Mouse (Mus musculus): ENCODE data around the gene Gtf3a. TPM values are rescaled to one million over a fixed set of nuclear protein-coding genes. Genes with fewer than 3 reads are reported as not detected.

The Gtf3a gene
- polyA plus RNA-seq, 1 experiment = 6.2 TPM

GRCm38 (mm10) chr5:146946682-146947081, 1.8 kb upstream of the Gtf3a start:
- Histone ChIP-seq H3K9me3 (ENCODE audit: control insufficient read depth, low read length) (peaks cover 6% of the 10 kb centered on the region), H3K4me1 (ENCODE audit: control insufficient read depth) (peaks cover 27% of the 10 kb centered on the region), H3K4me3 (replicated peaks) (no peak overlapping the region), H3K27me3 (ENCODE audit: control insufficient read depth) (no peaks in the 10 kb centered on the region), H3K36me3 (ENCODE audit: control insufficient read depth) (peaks cover 20% of the 10 kb centered on the region)
- no peak for TF ChIP-seq GATA1 (IDR thresholded peaks at IDR 0.05; ENCODE audit: low read length)
- no peak for TF ChIP-seq TAL1 (IDR thresholded peaks at IDR 0.05; ENCODE audit: low read length)

- Histone ChIP-seq H3K9me3 (ENCODE audit: control insufficient read depth, low read length) (peaks cover 6% of the 10 kb centered on the region), H3K27me3 (ENCODE audit: control insufficient read depth) (no peaks in the 10 kb centered on the region), H3K36me3 (ENCODE audit: control insufficient read depth) (peaks cover 28% of the 10 kb centered on the region), H3K4me1 (ENCODE audit: control insufficient read depth) (peaks cover 27% of the 10 kb centered on the region), H3K4me3 (replicated peaks) (no peak overlapping the region)
- TF ChIP-seq GATA1 (IDR thresholded peaks at IDR 0.05; ENCODE audit: low read length) = no peak
- no peak for TF ChIP-seq TAL1 (IDR thresholded peaks at IDR 0.05; ENCODE audit: low read length)
These were observed 960 bp upstream of the Gtf3a start for GRCm38 (mm10) chr5:146947497-146947896.

GRCm38 (mm10) chr5:146948041-146948507, 383 bp upstream of the Gtf3a start:
- H3K27me3 ChIP-seq (ENCODE audit: control insufficient read depth) = no peaks in the 10 kb centered on the region
- peak overlapping the region; percentile 72 for H3K4me3 ChIP-seq (replicated peaks)
- no peak for TF ChIP-seq GATA1 (IDR thresholded peaks at IDR 0.05; ENCODE audit: low read length)
- TF ChIP-seq TAL1 (IDR thresholded peaks at IDR 0.05; ENCODE audit: low read length) = no peak
- peaks cover 6% of the 10 kb centered on the region for H3K9me3 ChIP-seq (ENCODE audit: control insufficient read depth, low read length)
- H3K4me1 ChIP-seq (ENCODE audit: control insufficient read depth) = peaks cover 27% of the 10 kb centered on the region
- peaks cover 33% of the 10 kb centered on the region for H3K36me3 ChIP-seq (ENCODE audit: control insufficient read depth)

GRCm38 (mm10) chr5:146954576-146954975, 6.1 kb downstream of the Gtf3a start:
- Histone ChIP-seq H3K4me1 (ENCODE audit: control insufficient read depth) (peaks cover 8% of the 10 kb centered on the region), H3K9me3 (ENCODE audit: control insufficient read depth, low read length) (no peaks in the 10 kb centered on the region), H3K36me3 (ENCODE audit: control insufficient read depth) (peaks cover 98% of the 10 kb centered on the region), H3K4me3 (replicated peaks) (no peak overlapping the region), H3K27me3 (ENCODE audit: control insufficient read depth) (no peaks in the 10 kb centered on the region)
- no peak for TF ChIP-seq GATA1 (IDR thresholded peaks at IDR 0.05; ENCODE audit: low read length)
- no peak for TF ChIP-seq TAL1 (IDR thresholded peaks at IDR 0.05; ENCODE audit: low read length)

GRCm38 (mm10) chr5:146955651-146956050, 7.2 kb downstream of the Gtf3a start:
- H3K9me3 ChIP-seq (ENCODE audit: control insufficient read depth, low read length) = no peaks in the 10 kb centered on the region
- H3K4me3 ChIP-seq (replicated peaks) = no peak overlapping the region
- H3K27me3 ChIP-seq (ENCODE audit: control insufficient read depth) = no peaks in the 10 kb centered on the region
- peaks cover 95% of the 10 kb centered on the region for H3K36me3 ChIP-seq (ENCODE audit: control insufficient read depth)
- TF ChIP-seq TAL1 (IDR thresholded peaks at IDR 0.05; ENCODE audit: low read length) = no peak
- TF ChIP-seq GATA1 (IDR thresholded peaks at IDR 0.05; ENCODE audit: low read length) = no peak
- H3K4me1 ChIP-seq (ENCODE audit: control insufficient read depth) = no peaks in the 10 kb centered on the region

GRCm38 (mm10) chr5:146956678-146957077, 8.2 kb downstream of the Gtf3a start:
- Histone ChIP-seq H3K36me3 (ENCODE audit: control insufficient read depth) (peaks cover 92% of the 10 kb centered on the region), H3K9me3 (ENCODE audit: control insufficient read depth, low read length) (no peaks in the 10 kb centered on the region), H3K4me3 (replicated peaks) (no peak overlapping the region), H3K4me1 (ENCODE audit: control insufficient read depth) (peaks cover 4% of the 10 kb centered on the region), H3K27me3 (ENCODE audit: control insufficient read depth) (no peaks in the 10 kb centered on the region)
- TF ChIP-seq GATA1 (IDR thresholded peaks at IDR 0.05; ENCODE audit: low read length) = no peak
- TF ChIP-seq TAL1 (IDR thresholded peaks at IDR 0.05; ENCODE audit: low read length) = no peak

- Histone ChIP-seq H3K36me3 (ENCODE audit: control insufficient read depth) (peaks cover 26% of the 10 kb centered on the region), H3K9me3 (ENCODE audit: control insufficient read depth, low read length) (no peaks in the 10 kb centered on the region), H3K4me3 (replicated peaks) (peak within 1 kb of the TSS; percentile 78), H3K4me1 (ENCODE audit: control insufficient read depth) (peaks cover 21% of the 10 kb centered on the region), H3K27me3 (ENCODE audit: control insufficient read depth) (no peaks in the 10 kb centered on the region)
- TF ChIP-seq GATA1 (IDR thresholded peaks at IDR 0.05; ENCODE audit: low read length) = no peak
- TF ChIP-seq TAL1 (IDR thresholded peaks at IDR 0.05; ENCODE audit: low read length) = no peak
These were observed 14.9 kb downstream of the Gtf3a start, which contains the start of gene Mtif3 for GRCm38 (mm10) chr5:146963118-146963936. Mtif3 (minus strand) TSS chr5:146963800.

GRCm38 (mm10) chr5:146963937-146964278, 15.5 kb downstream of the Gtf3a start:
- Histone ChIP-seq H3K27me3 (ENCODE audit: control insufficient read depth) (no peaks in the 10 kb centered on the region), H3K4me3 (replicated peaks) (peak overlapping the region; percentile 78), H3K9me3 (ENCODE audit: control insufficient read depth, low read length) (no peaks in the 10 kb centered on the region), H3K4me1 (ENCODE audit: control insufficient read depth) (peaks cover 21% of the 10 kb centered on the region), H3K36me3 (ENCODE audit: control insufficient read depth) (peaks cover 20% of the 10 kb centered on the region)
- TF ChIP-seq GATA1 (IDR thresholded peaks at IDR 0.05; ENCODE audit: low read length) (no peak), TAL1 (IDR thresholded peaks at IDR 0.05; ENCODE audit: low read length) (no peak)

- peaks cover 3% of the 10 kb centered on the region for H3K4me1 ChIP-seq (ENCODE audit: control insufficient read depth)
- no peaks in the 10 kb centered on the region for H3K27me3 ChIP-seq (ENCODE audit: control insufficient read depth)
These were observed 20.4 kb downstream of the Gtf3a start for GRCm38 (mm10) chr5:146968695-146969393.

More at GRCm38 (mm10) chr5:146968695-146969393, 20.4 kb downstream of the Gtf3a start:
- Histone ChIP-seq H3K9me3 (ENCODE audit: control insufficient read depth, low read length) (no peaks in the 10 kb centered on the region), H3K4me3 (replicated peaks) (no peak overlapping the region), H3K36me3 (ENCODE audit: control insufficient read depth) (no peaks in the 10 kb centered on the region)
- no peak for TF ChIP-seq TAL1 (IDR thresholded peaks at IDR 0.05; ENCODE audit: low read length)
- TF ChIP-seq GATA1 (IDR thresholded peaks at IDR 0.05; ENCODE audit: low read length) = no peak

Data from erythroblast, embryonic 14.5 days (primary cell).